Mouse (Mus musculus) small intestine, adult 2 months (tissue): Measurements from ENCODE around the gene Mmp9. TPM values are rescaled to one million over a fixed set of nuclear protein-coding genes. Genes with fewer than 3 reads are reported as not detected.

Experiments
- H3K27ac ChIP-seq: fragments of 200-500 bp; 2 replicates; pipeline ENCODE4 v1.5.1; 2012; ENCODE audit warnings: low read depth, low read length, control low read depth, inconsistent platforms; ENCODE audit not compliant: insufficient read depth
- H3K27me3 ChIP-seq: fragments of 200-500 bp; 2 replicates; pipeline ENCODE4 v1.6.1; 2012; ENCODE audit warnings: mild to moderate bottlenecking, moderate library complexity, low read length, inconsistent platforms; ENCODE audit not compliant: control insufficient read depth, insufficient read depth
- H3K36me3 ChIP-seq: fragments of 200-500 bp; 2 replicates; pipeline ENCODE4 v1.6.1; 2012; ENCODE audit warnings: mild to moderate bottlenecking, low read length, control low read depth, inconsistent platforms; ENCODE audit not compliant: control insufficient read depth, insufficient read depth
- H3K4me1 ChIP-seq: fragments of 200-500 bp; 2 replicates; pipeline ENCODE4 v1.6.1; 2012; ENCODE audit warnings: low read length, inconsistent platforms, mixed read lengths; ENCODE audit not compliant: control insufficient read depth, insufficient read depth, insufficient read length
- H3K4me3 ChIP-seq: fragments of 200-500 bp; 2 replicates; pipeline ENCODE4 v1.5.1; 2012; ENCODE audit warnings: low read depth, mild to moderate bottlenecking, control low read depth, inconsistent platforms, low read length, moderate library complexity
- CTCF ChIP-seq: fragments of 200-500 bp; IDR thresholded peaks from 2 replicates; pipeline ENCODE4 v1.5.1; 2012; ENCODE audit warnings: low read depth, mild to moderate bottlenecking, control low read depth, inconsistent platforms, low read length, moderate library complexity, mixed read lengths; ENCODE audit not compliant: insufficient replicate concordance, insufficient read length; ENCODE audit errors: extremely low read depth
- POLR2A ChIP-seq: fragments of 200-500 bp; IDR thresholded peaks from 2 replicates; pipeline ENCODE4 v1.6.1; 2012; ENCODE audit warnings: low read depth, mild to moderate bottlenecking, control low read depth, inconsistent platforms, low read length, moderate library complexity
- WGBS: fragments of 180-500 bp; shearing (Covaris S2); methylation state at CpG from one replicate; pipeline ENCODE4 v1.1.7; 2018; 5-methylcytosine and 5-hydroxymethylcytosine counted together
- polyA plus RNA-seq: library from polyadenylated mRNA; depleted of rRNA; stranded (reverse); fragments of >200 nt; gene quantifications from 2 replicates; pipeline ENCODE4 v1.2.3, GENCODE M21; 2012

The Mmp9 gene
- polyA plus RNA-seq, 1 experiment = 12.1 TPM

GRCm38 (mm10) chr2:164964242-164964894, 23.8 kb downstream of the Mmp9 start:
- 54% methylated on average over 9 of the region's 9 CpGs for WGBS
- H3K4me1 ChIP-seq = peaks cover 6% of the 10 kb centered on the region; the same call in 1 of the 2 replicates
- no peak overlapping the region for H3K27ac ChIP-seq
- peaks cover 22% of the 10 kb centered on the region for H3K27me3 ChIP-seq
- no peak overlapping the region for H3K4me3 ChIP-seq
- no peaks in the 10 kb centered on the region for H3K36me3 ChIP-seq
- TF ChIP-seq CTCF = no peak
- TF ChIP-seq POLR2A = no peak

GRCm38 (mm10) chr2:164964981-164965380, 24.4 kb downstream of the Mmp9 start:
- TF ChIP-seq CTCF (no peak), POLR2A (no peak)
- 94% methylated on average over 1 of the region's 1 CpGs for WGBS
- Histone ChIP-seq H3K4me1 (peaks cover 6% of the 10 kb centered on the region; the same call in 1 of the 2 replicates), H3K27ac (no peak overlapping the region), H3K4me3 (no peak overlapping the region), H3K27me3 (peaks cover 28% of the 10 kb centered on the region), H3K36me3 (no peaks in the 10 kb centered on the region)

- TF ChIP-seq CTCF = no peak
- no peak for TF ChIP-seq POLR2A
- 18% methylated on average over 8 of the region's 8 CpGs for WGBS
- no peaks in the 10 kb centered on the region for H3K36me3 ChIP-seq
- H3K27ac ChIP-seq = no peak overlapping the region
- no peak overlapping the region for H3K4me3 ChIP-seq
- H3K4me1 ChIP-seq = no peaks in the 10 kb centered on the region
- H3K27me3 ChIP-seq = peaks cover 35% of the 10 kb centered on the region
Measured at GRCm38 (mm10) chr2:164966381-164966780, 25.8 kb downstream of the Mmp9 start.

- WGBS = 21% methylated on average over 6 of the region's 6 CpGs
- no peak overlapping the region for H3K27ac ChIP-seq
- H3K27me3 ChIP-seq = peaks cover 35% of the 10 kb centered on the region
- TF ChIP-seq CTCF = no peak
- H3K4me3 ChIP-seq = no peak overlapping the region
- H3K4me1 ChIP-seq = no peaks in the 10 kb centered on the region
- H3K36me3 ChIP-seq = no peaks in the 10 kb centered on the region
Measured at GRCm38 (mm10) chr2:164967193-164967592, 26.6 kb downstream of the Mmp9 start.

GRCm38 (mm10) chr2:164967761-164968440, 27.3 kb downstream of the Mmp9 start:
- no peak overlapping the region for H3K27ac ChIP-seq
- WGBS = 5% methylated on average over 63 of the region's 65 CpGs
- no peak overlapping the region for H3K4me3 ChIP-seq
- H3K36me3 ChIP-seq = no peaks in the 10 kb centered on the region
- no peaks in the 10 kb centered on the region for H3K4me1 ChIP-seq
- peaks cover 35% of the 10 kb centered on the region for H3K27me3 ChIP-seq
- TF ChIP-seq CTCF (no peak), POLR2A (no peak)

- Histone ChIP-seq H3K27ac (no peak overlapping the region), H3K36me3 (no peaks in the 10 kb centered on the region), H3K4me3 (no peak overlapping the region), H3K4me1 (no peaks in the 10 kb centered on the region), H3K27me3 (peaks cover 35% of the 10 kb centered on the region)
- TF ChIP-seq CTCF (no peak), POLR2A (no peak)
- under 1% methylated on average over 29 of the region's 29 CpGs for WGBS
Measured at GRCm38 (mm10) chr2:164968451-164968851, 27.9 kb downstream of the Mmp9 start.

GRCm38 (mm10) chr2:164969348-164969781, 28.8 kb downstream of the Mmp9 start:
- no peaks in the 10 kb centered on the region for H3K36me3 ChIP-seq
- WGBS = 11% methylated on average over 21 of the region's 21 CpGs
- no peak overlapping the region for H3K27ac ChIP-seq
- TF ChIP-seq CTCF (no peak), POLR2A (no peak)
- H3K27me3 ChIP-seq = peaks cover 35% of the 10 kb centered on the region
- H3K4me3 ChIP-seq = no peak overlapping the region
- no peaks in the 10 kb centered on the region for H3K4me1 ChIP-seq
